Mouse (Mus musculus) embryonic facial prominence, embryonic 11.5 days (tissue): ENCODE results near the gene Nexn. TPM values are rescaled to one million over a fixed set of nuclear protein-coding genes. Genes with fewer than 3 reads are reported as not detected.
A peak's percentile ranks its signal among the peaks of the same experiment; 100 is the strongest.

Experiments used
- ATAC-seq: fragments of 200-750 bp; cut with Nextera tagmentation; replicated peaks from 2 replicates; pipeline ENCODE4 v1.8.0; 2017; ENCODE audit warnings: low read depth; ENCODE audit not compliant: insufficient number of reproducible peaks, low FRiP score, low TSS enrichment
- DNase-seq: peaks from one replicate; pipeline ENCODE4 v3.0.0-alpha.2; 2015; ENCODE audit warnings: low spot score
- H3K27ac ChIP-seq: fragments of 300-500 bp; sonication (generic); replicated peaks from 2 replicates; pipeline ENCODE4 v1.5.1; 2014; ENCODE audit warnings: mild to moderate bottlenecking, low read depth, low read length, control low read depth
- H3K27me3 ChIP-seq: fragments of 300-500 bp; sonication (generic); 2 replicates; pipeline ENCODE4 v1.6.1; 2014; ENCODE audit warnings: mild to moderate bottlenecking, low read length, moderate library complexity, mixed read lengths; ENCODE audit not compliant: control insufficient read depth, insufficient read depth
- H3K36me3 ChIP-seq: fragments of 300-500 bp; sonication (generic); replicated peaks from 2 replicates; pipeline ENCODE4 v1.6.1; 2014; ENCODE audit warnings: low read depth, mild to moderate bottlenecking, low read length, moderate library complexity, mixed read lengths; ENCODE audit not compliant: control insufficient read depth, insufficient read depth
- H3K4me1 ChIP-seq: fragments of 300-500 bp; sonication (generic); 2 replicates; pipeline ENCODE4 v1.6.1; 2014; ENCODE audit warnings: low read length, mixed read lengths; ENCODE audit not compliant: control insufficient read depth, insufficient read depth
- H3K4me2 ChIP-seq: fragments of 300-500 bp; sonication (generic); 2 replicates; pipeline ENCODE4 v1.6.1; 2014; ENCODE audit warnings: low read depth, mild to moderate bottlenecking, control low read depth, low read length, moderate library complexity
- H3K4me3 ChIP-seq: fragments of 300-500 bp; sonication (generic); 2 replicates; pipeline ENCODE4 v1.5.1; 2014; ENCODE audit warnings: low read depth, low read length, control low read depth
- H3K9ac ChIP-seq: fragments of 300-500 bp; sonication (generic); replicated peaks from 2 replicates; pipeline ENCODE4 v1.6.1; 2014; ENCODE audit warnings: mild to moderate bottlenecking, control low read depth, low read length
- H3K9me3 ChIP-seq: fragments of 300-500 bp; sonication (generic); replicated peaks from 2 replicates; pipeline ENCODE4 v1.6.1; 2016; ENCODE audit warnings: mild to moderate bottlenecking, low read length, inconsistent platforms, mixed read lengths; ENCODE audit not compliant: control insufficient read depth
- WGBS: fragments of 180-500 bp; shearing (Covaris S2); extraction: QIAGEN DNeasy Blood & Tissue Kit; methylation state at CpG from one replicate; pipeline ENCODE4 v1.1.7; 2014; 5-methylcytosine and 5-hydroxymethylcytosine counted together
- polyA plus RNA-seq: library from polyadenylated mRNA; unstranded; fragments of >200 nt; fragmentation: Nextera tagmentation; extraction: Ambion mirVana; gene quantifications from 2 replicates; pipeline ENCODE4 v1.2.1, GENCODE M21; 2014

Nexn gene
- polyA plus RNA-seq, 1 experiment from 2014 or later, result 4.9 TPM

DNA sequence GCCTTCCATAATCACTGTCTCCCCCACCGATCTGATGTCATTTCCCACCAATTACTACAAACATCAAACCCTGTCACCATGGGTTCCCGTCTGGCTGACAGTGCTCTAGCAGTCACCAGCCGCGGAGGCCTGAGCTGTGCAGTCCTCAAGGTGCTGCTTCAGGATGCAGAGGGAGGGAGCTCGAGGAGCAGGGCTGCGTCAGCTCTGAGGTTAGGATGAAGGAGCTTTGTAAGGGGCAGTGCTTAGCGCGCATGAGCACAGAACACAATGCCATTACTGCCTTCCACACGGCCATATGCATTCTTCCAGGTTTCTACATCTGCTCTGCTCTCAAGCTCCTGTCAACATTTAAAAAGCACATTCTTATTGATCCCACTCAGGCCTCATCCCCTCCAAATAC is 36.8 kb upstream of the Nexn start:
- Histone ChIP-seq H3K27me3 (no peaks in the 10 kb centered on the region), H3K27ac (no peak overlapping the region), H3K4me3 (no peak overlapping the region), H3K36me3 (no peaks in the 10 kb centered on the region), H3K9me3 (no peaks in the 10 kb centered on the region), H3K4me2 (no peak overlapping the region), H3K9ac (no peak overlapping the region), H3K4me1 (no peaks in the 10 kb centered on the region)
- DNase-seq (no peak), ATAC-seq (no peak)
- WGBS, result 74% methylated on average over 9 of the region's 9 CpGs

GRCm38 (mm10) chr3:152300376-152301337 is 34.5 kb upstream of the Nexn start:
- H3K36me3 ChIP-seq, result no peaks in the 10 kb centered on the region
- no peak overlapping the region for H3K4me2 ChIP-seq
- H3K9ac ChIP-seq, result no peak overlapping the region
- ATAC-seq (no peak), DNase-seq (no peak)
- H3K27me3 ChIP-seq, result no peaks in the 10 kb centered on the region
- H3K27ac ChIP-seq, result no peak overlapping the region
- H3K4me3 ChIP-seq, result no peak overlapping the region
- no peaks in the 10 kb centered on the region for H3K4me1 ChIP-seq
- H3K9me3 ChIP-seq, result no peaks in the 10 kb centered on the region
- WGBS, result 92% methylated on average over 14 of the region's 14 CpGs

GRCm38 (mm10) chr3:152295896-152296295 is 29.7 kb upstream of the Nexn start:
- no peaks in the 10 kb centered on the region for H3K36me3 ChIP-seq
- no peak overlapping the region for H3K9ac ChIP-seq
- H3K27ac ChIP-seq, result no peak overlapping the region
- 96% methylated on average over 5 of the region's 5 CpGs for WGBS
- no peak overlapping the region for H3K4me2 ChIP-seq
- no peaks in the 10 kb centered on the region for H3K27me3 ChIP-seq
- H3K9me3 ChIP-seq, result no peaks in the 10 kb centered on the region
- DNase-seq (no peak), ATAC-seq (no peak)
- no peak overlapping the region for H3K4me3 ChIP-seq
- no peaks in the 10 kb centered on the region for H3K4me1 ChIP-seq

- ATAC-seq (no peak), DNase-seq (no peak)
- no peak overlapping the region for H3K27ac ChIP-seq
- H3K9ac ChIP-seq, result no peak overlapping the region
- no peaks in the 10 kb centered on the region for H3K9me3 ChIP-seq
- H3K36me3 ChIP-seq, result no peaks in the 10 kb centered on the region
- no peak overlapping the region for H3K4me2 ChIP-seq
- no peaks in the 10 kb centered on the region for H3K4me1 ChIP-seq
- H3K4me3 ChIP-seq, result no peak overlapping the region
- WGBS, result 77% methylated on average over 3 of the region's 3 CpGs
- no peaks in the 10 kb centered on the region for H3K27me3 ChIP-seq
These were observed 28.2 kb upstream of the Nexn start for GRCm38 (mm10) chr3:152294400-152294799.

GRCm38 (mm10) chr3:152293530-152294181 is 27.5 kb upstream of the Nexn start:
- Histone ChIP-seq H3K4me2 (no peak overlapping the region), H3K9ac (no peak overlapping the region), H3K36me3 (no peaks in the 10 kb centered on the region), H3K4me3 (no peak overlapping the region), H3K27me3 (no peaks in the 10 kb centered on the region), H3K27ac (no peak overlapping the region; the same call in 1 of the 2 replicates), H3K4me1 (no peaks in the 10 kb centered on the region), H3K9me3 (no peaks in the 10 kb centered on the region)
- WGBS, result 69% methylated on average over 13 of the region's 13 CpGs
- ATAC-seq, result no peak
- no peak for DNase-seq

GRCm38 (mm10) chr3:152291895-152292294 is 25.7 kb upstream of the Nexn start:
- H3K9ac ChIP-seq, result no peak overlapping the region
- H3K27me3 ChIP-seq, result no peaks in the 10 kb centered on the region
- no peaks in the 10 kb centered on the region for H3K36me3 ChIP-seq
- no peaks in the 10 kb centered on the region for H3K4me1 ChIP-seq
- DNase-seq, result no peak
- H3K9me3 ChIP-seq, result no peaks in the 10 kb centered on the region
- H3K27ac ChIP-seq, result no peak overlapping the region
- no peak overlapping the region for H3K4me3 ChIP-seq
- no peak for ATAC-seq
- no peak overlapping the region for H3K4me2 ChIP-seq
- 61% methylated on average over 6 of the region's 6 CpGs for WGBS

DNA sequence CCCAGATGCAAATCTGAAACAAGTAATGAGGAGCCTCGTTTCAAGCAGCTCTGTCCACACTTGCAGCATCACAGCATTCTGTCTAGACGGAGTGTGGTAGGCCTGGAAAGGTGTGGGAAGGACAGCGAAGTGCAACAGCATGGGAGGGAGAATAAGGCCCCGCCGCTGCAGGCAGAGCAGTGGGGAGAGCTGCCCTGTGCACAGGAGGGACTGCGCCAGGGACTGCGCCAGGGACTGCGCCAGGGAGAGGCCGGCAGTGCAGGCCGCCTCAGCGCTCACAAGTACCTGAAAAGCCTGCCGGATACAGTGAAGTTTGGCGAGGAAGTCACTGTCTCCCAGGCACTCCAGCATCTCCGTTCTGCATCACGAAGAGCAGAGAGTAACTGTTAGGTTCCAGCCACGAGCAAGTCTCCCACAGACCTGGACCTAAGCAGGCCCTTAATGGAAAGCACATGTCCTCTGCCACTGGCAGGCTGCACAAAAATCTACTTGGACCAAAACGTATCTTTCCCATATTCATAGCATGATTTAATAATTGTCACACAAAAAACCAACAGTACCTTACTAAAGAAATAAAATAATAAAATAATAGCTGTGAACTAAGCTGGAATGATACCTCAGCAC is 24.1 kb upstream of the Nexn start:
- no peaks in the 10 kb centered on the region for H3K9me3 ChIP-seq
- WGBS, result 76% methylated on average over 17 of the region's 17 CpGs
- H3K36me3 ChIP-seq, result no peaks in the 10 kb centered on the region; the same call in 1 of the 2 replicates
- H3K27me3 ChIP-seq, result no peaks in the 10 kb centered on the region
- H3K27ac ChIP-seq, result no peak overlapping the region
- no peak overlapping the region for H3K4me2 ChIP-seq
- ATAC-seq (no peak), DNase-seq (peak; percentile 56)
- H3K4me3 ChIP-seq, result no peak overlapping the region
- H3K4me1 ChIP-seq, result no peaks in the 10 kb centered on the region
- no peak overlapping the region for H3K9ac ChIP-seq
